8 mouse cellular contexts compared by ENCODE assay signal in genomic region chr11:6415551-6416404, GRCm38 (mm10). TPM values are rescaled to one million over a fixed set of nuclear protein-coding genes. Genes with fewer than 3 reads are reported as not detected.
A peak's percentile ranks its signal among the peaks of the same experiment; 100 is the strongest.
DNase-seq lines count a peak whose midpoint lies in the region; ATAC-seq and TF ChIP-seq lines count a peak whose summit lies in the region.

No protein-coding gene starts in this region.

- H3K4me2 ChIP-seq in embryonic facial prominence, embryonic 15.5 days (replicated peaks), result peak overlapping the region; percentile 72
- H3K4me2 ChIP-seq in kidney, embryonic 14.5 days (replicated peaks; ENCODE audit: low read depth, low read length), result peak overlapping the region; percentile 91
- H3K4me2 ChIP-seq in limb, embryonic 14.5 days (replicated peaks; ENCODE audit: low read depth, low read length, severe bottlenecking), result peak overlapping the region; percentile 67
- peak overlapping the region; percentile 95 for H3K4me2 ChIP-seq in midbrain, embryonic 16.5 days (ENCODE audit: low read length)

- ATAC-seq in embryonic facial prominence, embryonic 15.5 days (ENCODE audit: insufficient number of reproducible peaks, low FRiP score, low TSS enrichment, low read depth), result peak; percentile 96
- ATAC-seq in kidney, embryonic 14.5 days (ENCODE audit: low FRiP score, low TSS enrichment), result peak; percentile 97
- ATAC-seq in limb, embryonic 14.5 days (ENCODE audit: low FRiP score, low read depth), result peak; percentile 94
- peak; percentile 95 for ATAC-seq in midbrain, embryonic 16.5 days

- peak overlapping the region; percentile 98 for H3K9ac ChIP-seq in embryonic facial prominence, embryonic 15.5 days
- H3K9ac ChIP-seq in kidney, embryonic 14.5 days (ENCODE audit: low read depth, low read length), result peak overlapping the region; percentile 85
- H3K9ac ChIP-seq in limb, embryonic 14.5 days (ENCODE audit: low read depth, low read length, severe bottlenecking), result peak overlapping the region; percentile 94
- peak overlapping the region; percentile 99 for H3K9ac ChIP-seq in midbrain, embryonic 16.5 days (ENCODE audit: low read depth, low read length)

- DNase-seq in B cell, adult 2 months, result peak; percentile 100
- DNase-seq in heart, adult 9 months (ENCODE audit: low spot score in 2 of 2), result peak; percentile 99
- peak; percentile 93 for DNase-seq in limb, embryonic 14.5 days (ENCODE audit: low spot score)
- DNase-seq in spleen, adult 2 months (ENCODE audit: low read depth in 1 of 2, low spot score in 2 of 2), result peak; percentile 89 to 97

- 0 out of 2 replicates have a peak, but pooled peaks have one; percentile 82 for TF ChIP-seq POLR2A in bone marrow macrophage, adult 2 months (IDR thresholded peaks at IDR 0.05; ENCODE audit: borderline replicate concordance, low read depth, low read length)
- peak; percentile 97 for TF ChIP-seq POLR2A in limb, embryonic 14.5 days (IDR thresholded peaks at IDR 0.05; ENCODE audit: borderline replicate concordance, extremely low read depth, insufficient read depth, insufficient read length)
- peak; percentile 91 for TF ChIP-seq POLR2A in spleen, adult 2 months (IDR thresholded peaks at IDR 0.05; ENCODE audit: low read depth, low read length)

- WGBS in embryonic facial prominence, embryonic 15.5 days, result under 1% methylated on average over 78 of the region's 102 CpGs
- WGBS in kidney, embryonic 14.5 days, result under 1% methylated on average over 98 of the region's 102 CpGs
- WGBS in limb, embryonic 14.5 days, result 3% methylated on average over 55 of the region's 102 CpGs
- WGBS in midbrain, embryonic 16.5 days, result under 1% methylated on average over 85 of the region's 102 CpGs
- under 1% methylated on average over 93 of the region's 102 CpGs for WGBS in spleen, adult 2 months

- no peak for TF ChIP-seq CTCF in bone marrow macrophage, adult 2 months (IDR thresholded peaks at IDR 0.05; ENCODE audit: low read depth, low read length)
- TF ChIP-seq CTCF in spleen, adult 2 months (IDR thresholded peaks at IDR 0.05; ENCODE audit: extremely low read depth, insufficient read depth, insufficient read length, insufficient replicate concordance), result no peak

- H3K9me3 ChIP-seq in embryonic facial prominence, embryonic 15.5 days (replicated peaks), result no peaks in the 10 kb centered on the region
- H3K9me3 ChIP-seq in kidney, embryonic 14.5 days (ENCODE audit: control insufficient read depth, low read length), result no peaks in the 10 kb centered on the region
- H3K9me3 ChIP-seq in limb, embryonic 14.5 days (ENCODE audit: control insufficient read depth, low read length), result no peaks in the 10 kb centered on the region
- no peaks in the 10 kb centered on the region for H3K9me3 ChIP-seq in midbrain, embryonic 16.5 days (replicated peaks; ENCODE audit: control insufficient read depth, low read length, poor library complexity, severe bottlenecking)

- peak overlapping the region; percentile 99 for H3K4me3 ChIP-seq in bone marrow macrophage, adult 2 months (ENCODE audit: insufficient read depth, low read length)
- peak overlapping the region; percentile 90 for H3K4me3 ChIP-seq in embryonic facial prominence, embryonic 15.5 days (replicated peaks)
- peak overlapping the region; percentile 64 for H3K4me3 ChIP-seq in kidney, embryonic 14.5 days (ENCODE audit: low read length)
- peak overlapping the region; percentile 96 for H3K4me3 ChIP-seq in limb, embryonic 14.5 days (replicated peaks; ENCODE audit: low read length)
- H3K4me3 ChIP-seq in midbrain, embryonic 16.5 days (ENCODE audit: low read depth, low read length), result peak overlapping the region; percentile 98
- H3K4me3 ChIP-seq in spleen, adult 2 months (ENCODE audit: extremely low read depth, insufficient read depth, insufficient read length), result peak overlapping the region; percentile 99

- H3K27me3 ChIP-seq in embryonic facial prominence, embryonic 15.5 days, result no peaks in the 10 kb centered on the region
- no peaks in the 10 kb centered on the region for H3K27me3 ChIP-seq in kidney, embryonic 14.5 days (ENCODE audit: control insufficient read depth, insufficient read depth, low read length)
- H3K27me3 ChIP-seq in limb, embryonic 14.5 days (ENCODE audit: control insufficient read depth, insufficient read depth, low read length), result no peaks in the 10 kb centered on the region
- H3K27me3 ChIP-seq in midbrain, embryonic 16.5 days (ENCODE audit: control insufficient read depth, insufficient read depth, low read depth, low read length), result no peaks in the 10 kb centered on the region
- no peaks in the 10 kb centered on the region for H3K27me3 ChIP-seq in spleen, adult 2 months (ENCODE audit: control insufficient read depth, insufficient read depth, low read length)

- H3K36me3 ChIP-seq in embryonic facial prominence, embryonic 15.5 days, result peaks cover 28% of the 10 kb centered on the region
- peaks cover 35% of the 10 kb centered on the region for H3K36me3 ChIP-seq in kidney, embryonic 14.5 days (ENCODE audit: control insufficient read depth, insufficient read depth, low read length)
- H3K36me3 ChIP-seq in limb, embryonic 14.5 days (ENCODE audit: control insufficient read depth, insufficient read depth, low read length), result peaks cover 26% of the 10 kb centered on the region
- peaks cover 19% of the 10 kb centered on the region for H3K36me3 ChIP-seq in midbrain, embryonic 16.5 days (ENCODE audit: control insufficient read depth, insufficient read depth, low read length)
- peaks cover 17% of the 10 kb centered on the region for H3K36me3 ChIP-seq in spleen, adult 2 months (ENCODE audit: control insufficient read depth, insufficient read depth, low read length)

- H3K4me1 ChIP-seq in bone marrow macrophage, adult 2 months (ENCODE audit: control insufficient read depth, insufficient read depth, low read length), result peaks cover 13% of the 10 kb centered on the region
- H3K4me1 ChIP-seq in embryonic facial prominence, embryonic 15.5 days, result peaks cover 28% of the 10 kb centered on the region
- no peaks in the 10 kb centered on the region; the same call in 1 of the 2 replicates for H3K4me1 ChIP-seq in kidney, embryonic 14.5 days (ENCODE audit: control insufficient read depth, insufficient read depth, low read length)
- H3K4me1 ChIP-seq in limb, embryonic 14.5 days (ENCODE audit: control insufficient read depth, insufficient read depth, low read length), result peaks cover 18% of the 10 kb centered on the region
- peaks cover 23% of the 10 kb centered on the region for H3K4me1 ChIP-seq in midbrain, embryonic 16.5 days (ENCODE audit: control insufficient read depth, insufficient read depth, low read length)
- H3K4me1 ChIP-seq in spleen, adult 2 months (ENCODE audit: control insufficient read depth, insufficient read depth, insufficient read length), result peaks cover 4% of the 10 kb centered on the region

- H3K27ac ChIP-seq in bone marrow macrophage, adult 2 months (ENCODE audit: insufficient read depth, low read depth, low read length), result peak overlapping the region; percentile 99
- peak overlapping the region; percentile 99 for H3K27ac ChIP-seq in embryonic facial prominence, embryonic 15.5 days (replicated peaks)
- peak overlapping the region; percentile 97 for H3K27ac ChIP-seq in kidney, embryonic 14.5 days (ENCODE audit: low read depth, low read length)
- peak overlapping the region; percentile 96 for H3K27ac ChIP-seq in limb, embryonic 14.5 days (replicated peaks; ENCODE audit: low read depth, low read length)
- H3K27ac ChIP-seq in midbrain, embryonic 16.5 days (ENCODE audit: low read length), result peak overlapping the region; percentile 98
- peak overlapping the region; percentile 100 for H3K27ac ChIP-seq in spleen, adult 2 months (ENCODE audit: insufficient read depth, low read length)

RNA-seq across cellular contexts. Expression of gene Ppia, which starts 0.5 kb away (rescaled TPM):
- 1,442 and 1,533 TPM in 2 replicates for polyA plus RNA-seq in bone marrow macrophage, adult 2 months (2012; ENCODE audit: insufficient read depth, insufficient read length, missing spikeins)
- polyA plus RNA-seq in embryonic facial prominence, embryonic 15.5 days (2015; fragmentation: Nextera tagmentation; extraction: Ambion mirVana), result 4,428 and 4,532 TPM in 2 replicates
- 6,047 and 7,558 TPM in 2 replicates for polyA plus RNA-seq in kidney, embryonic 14.5 days (2014; fragmentation: Nextera tagmentation; extraction: Ambion mirVana)
- polyA plus RNA-seq in limb, embryonic 14.5 days (2012; rRNA removed), result 2,776 and 3,384 TPM in 2 replicates
- 4,586 and 4,744 TPM in 2 replicates for polyA plus RNA-seq in limb, embryonic 14.5 days (2014; fragmentation: Nextera tagmentation; extraction: Ambion mirVana)
- polyA plus RNA-seq in midbrain, embryonic 16.5 days (2015; fragmentation: Nextera tagmentation; extraction: Ambion mirVana), result 3,917 and 4,008 TPM in 2 replicates
- polyA plus RNA-seq in spleen, adult 2 months (2012; rRNA removed), result 333 and 340 TPM in 2 replicates

RNA-seq across cellular contexts. Expression of gene Zmiz2, which starts 26.9 kb away (rescaled TPM):
- 89.7 and 107 TPM in 2 replicates for polyA plus RNA-seq in bone marrow macrophage, adult 2 months (2012; ENCODE audit: insufficient read depth, insufficient read length, missing spikeins)
- 12.6 and 12.9 TPM in 2 replicates for polyA plus RNA-seq in embryonic facial prominence, embryonic 15.5 days (2015; fragmentation: Nextera tagmentation; extraction: Ambion mirVana)
- polyA plus RNA-seq in kidney, embryonic 14.5 days (2014; fragmentation: Nextera tagmentation; extraction: Ambion mirVana), result 11.0 and 14.6 TPM in 2 replicates
- 34.1 and 47.4 TPM in 2 replicates for polyA plus RNA-seq in limb, embryonic 14.5 days (2012; rRNA removed)
- 12.4 and 12.9 TPM in 2 replicates for polyA plus RNA-seq in limb, embryonic 14.5 days (2014; fragmentation: Nextera tagmentation; extraction: Ambion mirVana)
- 30.2 and 33.4 TPM in 2 replicates for polyA plus RNA-seq in midbrain, embryonic 16.5 days (2015; fragmentation: Nextera tagmentation; extraction: Ambion mirVana)
- 118 and 142 TPM in 2 replicates for polyA plus RNA-seq in spleen, adult 2 months (2012; rRNA removed)

RNA-seq across cellular contexts. Expression of gene H2afv, which starts 28.5 kb away (rescaled TPM):
- 146 and 172 TPM in 2 replicates for polyA plus RNA-seq in bone marrow macrophage, adult 2 months (2012; ENCODE audit: insufficient read depth, insufficient read length, missing spikeins)
- 443 and 468 TPM in 2 replicates for polyA plus RNA-seq in embryonic facial prominence, embryonic 15.5 days (2015; fragmentation: Nextera tagmentation; extraction: Ambion mirVana)
- 654 and 761 TPM in 2 replicates for polyA plus RNA-seq in kidney, embryonic 14.5 days (2014; fragmentation: Nextera tagmentation; extraction: Ambion mirVana)
- 203 and 273 TPM in 2 replicates for polyA plus RNA-seq in limb, embryonic 14.5 days (2012; rRNA removed)
- polyA plus RNA-seq in limb, embryonic 14.5 days (2014; fragmentation: Nextera tagmentation; extraction: Ambion mirVana), result 548 and 588 TPM in 2 replicates
- 203 and 224 TPM in 2 replicates for polyA plus RNA-seq in midbrain, embryonic 16.5 days (2015; fragmentation: Nextera tagmentation; extraction: Ambion mirVana)
- 29.8 and 36.5 TPM in 2 replicates for polyA plus RNA-seq in spleen, adult 2 months (2012; rRNA removed)

RNA-seq across cellular contexts. Expression of gene Purb, which starts 59.9 kb away (rescaled TPM):
- 37.3 and 37.7 TPM in 2 replicates for polyA plus RNA-seq in bone marrow macrophage, adult 2 months (2012; ENCODE audit: insufficient read depth, insufficient read length, missing spikeins)
- 28.7 and 32.1 TPM in 2 replicates for polyA plus RNA-seq in embryonic facial prominence, embryonic 15.5 days (2015; fragmentation: Nextera tagmentation; extraction: Ambion mirVana)
- 28.1 and 29.5 TPM in 2 replicates for polyA plus RNA-seq in kidney, embryonic 14.5 days (2014; fragmentation: Nextera tagmentation; extraction: Ambion mirVana)
- polyA plus RNA-seq in limb, embryonic 14.5 days (2012; rRNA removed), result 17.6 and 20.9 TPM in 2 replicates
- 24.8 and 27.1 TPM in 2 replicates for polyA plus RNA-seq in limb, embryonic 14.5 days (2014; fragmentation: Nextera tagmentation; extraction: Ambion mirVana)
- polyA plus RNA-seq in midbrain, embryonic 16.5 days (2015; fragmentation: Nextera tagmentation; extraction: Ambion mirVana), result 11.2 and 11.7 TPM in 2 replicates
- polyA plus RNA-seq in spleen, adult 2 months (2012; rRNA removed), result 6.3 and 8.7 TPM in 2 replicates

Comparison
In these comparisons a context has a peak if more than half of its experiments do, and no peak if none do; other contexts are left out.
1. Peak in every context shown above with its lines: DNase-seq, ATAC-seq, H3K4me3 ChIP-seq and H3K27ac ChIP-seq.